Mouse (Mus musculus): ENCODE data around the gene Foxa2. TPM values are rescaled to one million over a fixed set of nuclear protein-coding genes. Genes with fewer than 3 reads are reported as not detected.

Foxa2 gene
- total and polyA plus RNA-seq, 2 experiments from 2014 or later, result 0.38 to 5.4 TPM

GRCm38 (mm10) chr2:148023340-148023806 lies 23.4 kb downstream of the Foxa2 start:
- Histone ChIP-seq H3K27me3 (ENCODE audit: insufficient read depth, low read length) (peaks cover 91% of the 10 kb centered on the region), H3K4me3 (ENCODE audit: low read length) (no peak overlapping the region), H3K9ac (replicated peaks; ENCODE audit: low read length) (no peak overlapping the region), H3K9me3 (ENCODE audit: low read length) (no peaks in the 10 kb centered on the region), H3K4me2 (ENCODE audit: low read depth, low read length) (no peak overlapping the region), H3K27ac (no peak overlapping the region), H3K36me3 (ENCODE audit: insufficient read depth, low read length) (no peaks in the 10 kb centered on the region), H3K4me1 (ENCODE audit: insufficient read depth, low read length) (no peaks in the 10 kb centered on the region)
- 3% methylated on average over 12 of the region's 12 CpGs for WGBS
- no peak for TF ChIP-seq CTCF (IDR thresholded peaks at IDR 0.05; ENCODE audit: low read depth)
- DNase-seq (ENCODE audit: low spot score) (no peak), ATAC-seq (no peak)

- no peak for DNase-seq (ENCODE audit: low spot score)
- H3K36me3 ChIP-seq (ENCODE audit: insufficient read depth, low read length), result no peaks in the 10 kb centered on the region
- ATAC-seq, result no peak
- H3K27me3 ChIP-seq (ENCODE audit: insufficient read depth, low read length), result peaks cover 78% of the 10 kb centered on the region
- H3K27ac ChIP-seq, result no peak overlapping the region
- H3K4me2 ChIP-seq (ENCODE audit: low read depth, low read length), result no peak overlapping the region
- H3K4me3 ChIP-seq (ENCODE audit: low read length), result no peak overlapping the region
- WGBS, result 9% methylated on average over 5 of the region's 5 CpGs
- no peak overlapping the region for H3K9ac ChIP-seq (replicated peaks; ENCODE audit: low read length)
- no peaks in the 10 kb centered on the region for H3K4me1 ChIP-seq (ENCODE audit: insufficient read depth, low read length)
- H3K9me3 ChIP-seq (ENCODE audit: low read length), result no peaks in the 10 kb centered on the region
- TF ChIP-seq CTCF (IDR thresholded peaks at IDR 0.05; ENCODE audit: low read depth), result no peak
These were observed 24.7 kb downstream of the Foxa2 start for GRCm38 (mm10) chr2:148021919-148022570.

- H3K27me3 ChIP-seq (ENCODE audit: insufficient read depth, low read length), result peaks cover 68% of the 10 kb centered on the region
- no peak overlapping the region for H3K27ac ChIP-seq
- DNase-seq (ENCODE audit: low spot score), result no peak
- no peaks in the 10 kb centered on the region for H3K36me3 ChIP-seq (ENCODE audit: insufficient read depth, low read length)
- no peak overlapping the region for H3K9ac ChIP-seq (replicated peaks; ENCODE audit: low read length)
- no peaks in the 10 kb centered on the region for H3K4me1 ChIP-seq (ENCODE audit: insufficient read depth, low read length)
- 20% methylated on average over 9 of the region's 9 CpGs for WGBS
- no peak for TF ChIP-seq CTCF (IDR thresholded peaks at IDR 0.05; ENCODE audit: low read depth)
- no peak overlapping the region for H3K4me3 ChIP-seq (ENCODE audit: low read length)
- no peak for ATAC-seq
- no peak overlapping the region for H3K4me2 ChIP-seq (ENCODE audit: low read depth, low read length)
- no peaks in the 10 kb centered on the region for H3K9me3 ChIP-seq (ENCODE audit: low read length)
These were observed 25.8 kb downstream of the Foxa2 start for GRCm38 (mm10) chr2:148021016-148021415.

- Histone ChIP-seq H3K27ac (no peak overlapping the region), H3K9me3 (ENCODE audit: low read length) (no peaks in the 10 kb centered on the region), H3K4me3 (ENCODE audit: low read length) (no peak overlapping the region), H3K4me1 (ENCODE audit: insufficient read depth, low read length) (no peaks in the 10 kb centered on the region), H3K27me3 (ENCODE audit: insufficient read depth, low read length) (peaks cover 59% of the 10 kb centered on the region), H3K9ac (replicated peaks; ENCODE audit: low read length) (no peak overlapping the region), H3K4me2 (ENCODE audit: low read depth, low read length) (no peak overlapping the region), H3K36me3 (ENCODE audit: insufficient read depth, low read length) (no peaks in the 10 kb centered on the region)
- ATAC-seq, result no peak
- DNase-seq (ENCODE audit: low spot score), result no peak
- WGBS, result 9% methylated on average over 3 of the region's 3 CpGs
- no peak for TF ChIP-seq CTCF (IDR thresholded peaks at IDR 0.05; ENCODE audit: low read depth)
These were observed 26.6 kb downstream of the Foxa2 start for GRCm38 (mm10) chr2:148020125-148020524.

- Histone ChIP-seq H3K27me3 (ENCODE audit: insufficient read depth, low read length) (peaks cover 38% of the 10 kb centered on the region), H3K4me1 (ENCODE audit: insufficient read depth, low read length) (no peaks in the 10 kb centered on the region), H3K9me3 (ENCODE audit: low read length) (no peaks in the 10 kb centered on the region), H3K9ac (replicated peaks; ENCODE audit: low read length) (no peak overlapping the region), H3K4me2 (ENCODE audit: low read depth, low read length) (no peak overlapping the region), H3K36me3 (ENCODE audit: insufficient read depth, low read length) (no peaks in the 10 kb centered on the region), H3K4me3 (ENCODE audit: low read length) (no peak overlapping the region), H3K27ac (no peak overlapping the region)
- DNase-seq (ENCODE audit: low spot score) (no peak), ATAC-seq (no peak)
- no peak for TF ChIP-seq CTCF (IDR thresholded peaks at IDR 0.05; ENCODE audit: low read depth)
- 88% methylated on average over 8 of the region's 8 CpGs for WGBS
These were observed 28.7 kb downstream of the Foxa2 start for GRCm38 (mm10) chr2:148017782-148018690.

GRCm38 (mm10) chr2:148013382-148013781 lies 33.4 kb downstream of the Foxa2 start:
- DNase-seq (ENCODE audit: low spot score), result no peak
- H3K9me3 ChIP-seq (ENCODE audit: low read length), result no peaks in the 10 kb centered on the region
- no peak overlapping the region for H3K4me3 ChIP-seq (ENCODE audit: low read length)
- no peak overlapping the region for H3K4me2 ChIP-seq (ENCODE audit: low read depth, low read length)
- no peaks in the 10 kb centered on the region for H3K36me3 ChIP-seq (ENCODE audit: insufficient read depth, low read length)
- ATAC-seq, result no peak
- no peak overlapping the region for H3K9ac ChIP-seq (replicated peaks; ENCODE audit: low read length)
- H3K27ac ChIP-seq, result no peak overlapping the region
- H3K4me1 ChIP-seq (ENCODE audit: insufficient read depth, low read length), result no peaks in the 10 kb centered on the region
- TF ChIP-seq CTCF (IDR thresholded peaks at IDR 0.05; ENCODE audit: low read depth), result no peak
- H3K27me3 ChIP-seq (ENCODE audit: insufficient read depth, low read length), result no peaks in the 10 kb centered on the region
- WGBS, result 87% methylated on average over 3 of the region's 3 CpGs

All from hindbrain, postnatal 0 days (tissue).